Mouse (Mus musculus): ENCODE measurements around the gene Bag5.
"Not testable (repeated sequence)": the region's sequence is repeated elsewhere in the genome, so short reads cannot be mapped to it uniquely, and the experiment has no call there.

Gene Bag5

GRCm38 (mm10) chr12:111736676-111737075 is 23.6 kb upstream of the Bag5 start:
- not testable (repeated sequence) for DNase-seq (ENCODE audit: low read depth in 2 of 2, low spot score in 2 of 2)

GRCm38 (mm10) chr12:111734912-111735311 is 21.9 kb upstream of the Bag5 start:
- no peak for DNase-seq (ENCODE audit: low read depth in 2 of 2, low spot score in 2 of 2)

GRCm38 (mm10) chr12:111732921-111733320 is 19.9 kb upstream of the Bag5 start:
- DNase-seq (ENCODE audit: low read depth in 2 of 2, low spot score in 2 of 2): no peak

- DNase-seq (ENCODE audit: low read depth in 2 of 2, low spot score in 2 of 2): peak; percentile 67 to 79
Measured at GRCm38 (mm10) chr12:111731822-111732807, 19.1 kb upstream of the Bag5 start.

GRCm38 (mm10) chr12:111727956-111728355 is 14.9 kb upstream of the Bag5 start:
- no peak for DNase-seq (ENCODE audit: low read depth in 2 of 2, low spot score in 2 of 2)

- no peak for DNase-seq (ENCODE audit: low read depth in 2 of 2, low spot score in 2 of 2)
Measured at GRCm38 (mm10) chr12:111726122-111726463, 13.0 kb upstream of the Bag5 start.

GRCm38 (mm10) chr12:111725338-111726121 is 12.5 kb upstream of the Bag5 start:
- no peak for DNase-seq (ENCODE audit: low read depth in 2 of 2, low spot score in 2 of 2)

GRCm38 (mm10) chr12:111724638-111725337 is 11.7 kb upstream of the Bag5 start:
- DNase-seq (ENCODE audit: low read depth in 2 of 2, low spot score in 2 of 2): no peak

- peak; percentile 13 to 32 for DNase-seq (ENCODE audit: low read depth in 2 of 2, low spot score in 2 of 2)
Measured at GRCm38 (mm10) chr12:111722654-111723053, 9.6 kb upstream of the Bag5 start.

- no peak for DNase-seq (ENCODE audit: low read depth in 2 of 2, low spot score in 2 of 2)
Measured at GRCm38 (mm10) chr12:111720222-111720621, 7.2 kb upstream of the Bag5 start.

- DNase-seq (ENCODE audit: low read depth in 2 of 2, low spot score in 2 of 2): no peak
Measured at GRCm38 (mm10) chr12:111718656-111719055, 5.6 kb upstream of the Bag5 start.

GRCm38 (mm10) chr12:111716505-111716904 is 3.4 kb upstream of the Bag5 start:
- no peak for DNase-seq (ENCODE audit: low read depth in 2 of 2, low spot score in 2 of 2)

GRCm38 (mm10) chr12:111713880-111714279 is 823 bp upstream of the Bag5 start:
- not testable (repeated sequence) for DNase-seq (ENCODE audit: low read depth in 2 of 2, low spot score in 2 of 2)

GRCm38 (mm10) chr12:111712476-111712875 is 581 bp downstream of the Bag5 start:
- DNase-seq (ENCODE audit: low read depth in 2 of 2, low spot score in 2 of 2): peak in 1 of 2 experiments; percentile 18

- DNase-seq (ENCODE audit: low read depth in 2 of 2, low spot score in 2 of 2): no peak
Measured at GRCm38 (mm10) chr12:111710091-111710490, 3.0 kb downstream of the Bag5 start.

- no peak for DNase-seq (ENCODE audit: low read depth in 2 of 2, low spot score in 2 of 2)
Measured at GRCm38 (mm10) chr12:111708181-111708580, 4.9 kb downstream of the Bag5 start.

GRCm38 (mm10) chr12:111705186-111705973 is 7.7 kb downstream of the Bag5 start:
- no peak for DNase-seq (ENCODE audit: low read depth in 2 of 2, low spot score in 2 of 2)

- DNase-seq (ENCODE audit: low read depth in 2 of 2, low spot score in 2 of 2): no peak
Measured at GRCm38 (mm10) chr12:111704609-111705008, 8.4 kb downstream of the Bag5 start.

- no peak for DNase-seq (ENCODE audit: low read depth in 2 of 2, low spot score in 2 of 2)
Measured at GRCm38 (mm10) chr12:111703301-111703700, 9.8 kb downstream of the Bag5 start.

- no peak for DNase-seq (ENCODE audit: low read depth in 2 of 2, low spot score in 2 of 2)
Measured at GRCm38 (mm10) chr12:111700920-111701458, 12.1 kb downstream of the Bag5 start.

All from CD8-positive naive resting alpha-beta T cell, adult 2 months (primary cell).